Mouse (Mus musculus) mouse trophoblast stem cell (cell line): Measurements from ENCODE around the gene Rimbp3.
"Not testable (repeated sequence)": the region's sequence is repeated elsewhere in the genome, so short reads cannot be mapped to it uniquely, and the experiment has no call there.

Experiments used
- in situ Hi-C, 2 experiments: fragments of 300-500 bp; cut with MseI, MboI; formaldehyde crosslinking; loops; 2 replicates in 1 of 2; 3 replicates in 1 of 2; pipeline ENCODE4 v1.15.1; 2025

The Rimbp3 gene

DNA sequence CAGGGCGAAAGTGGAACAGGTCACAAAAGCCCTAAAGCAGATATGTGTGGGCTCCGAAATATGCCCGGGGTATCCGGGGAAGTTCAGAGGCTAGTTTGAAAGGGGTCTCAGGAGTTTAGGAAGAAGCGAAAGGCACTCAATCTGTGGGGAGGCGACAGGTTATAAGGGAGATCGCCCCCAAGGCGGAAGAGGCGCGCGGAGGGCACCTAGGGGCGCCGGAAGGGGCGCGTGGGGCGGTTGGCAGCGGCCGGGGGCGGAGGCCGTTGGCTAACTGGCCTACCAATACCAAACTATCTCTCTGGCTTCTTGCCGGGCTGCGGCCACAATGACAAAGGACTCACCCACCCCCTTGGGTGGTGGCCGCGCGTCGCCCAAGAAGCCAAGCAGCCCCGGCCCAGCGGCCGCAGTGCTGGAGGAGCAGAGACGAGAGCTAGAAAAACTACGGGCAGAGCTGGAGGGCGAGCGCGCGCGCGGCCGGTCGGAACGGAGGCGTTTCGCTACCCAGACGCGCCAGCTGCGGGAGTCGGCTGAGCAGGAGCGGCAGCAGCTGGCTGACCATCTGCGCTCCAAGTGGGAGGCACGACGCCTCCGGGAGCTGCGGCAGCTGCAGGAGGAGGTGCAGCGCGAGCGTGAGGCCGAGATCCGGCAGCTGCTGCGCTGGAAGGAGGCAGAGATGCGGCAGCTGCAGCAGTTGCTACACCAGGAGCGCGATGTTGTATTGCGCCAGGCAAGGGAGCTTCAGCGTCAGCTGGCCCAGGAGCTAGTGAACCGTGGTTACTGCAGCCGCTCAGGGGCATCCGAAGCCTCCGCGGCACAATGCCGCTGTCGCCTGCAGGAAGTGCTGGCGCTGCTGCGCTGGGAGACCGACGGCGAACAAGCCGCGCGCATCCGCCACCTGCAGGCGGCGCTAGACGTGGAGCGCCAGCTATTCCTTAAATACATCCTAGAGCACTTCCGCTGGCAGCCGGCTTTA is at the start of gene Rimbp3:
TSS of gene Rimbp3 (plus strand) at position 215 of the 973 bp plus-strand sequence.
- in situ Hi-C loops, result loop anchor here (5.0 kb wide), 2 partner anchors 59 to 64 kb away; no protein-coding TSS in a partner anchor

- in situ Hi-C loops, result not testable (repeated sequence)
Observed at GRCm38 (mm10) chr16:17165478-17165877, 42.9 kb upstream of the Rimbp3 start.

DNA sequence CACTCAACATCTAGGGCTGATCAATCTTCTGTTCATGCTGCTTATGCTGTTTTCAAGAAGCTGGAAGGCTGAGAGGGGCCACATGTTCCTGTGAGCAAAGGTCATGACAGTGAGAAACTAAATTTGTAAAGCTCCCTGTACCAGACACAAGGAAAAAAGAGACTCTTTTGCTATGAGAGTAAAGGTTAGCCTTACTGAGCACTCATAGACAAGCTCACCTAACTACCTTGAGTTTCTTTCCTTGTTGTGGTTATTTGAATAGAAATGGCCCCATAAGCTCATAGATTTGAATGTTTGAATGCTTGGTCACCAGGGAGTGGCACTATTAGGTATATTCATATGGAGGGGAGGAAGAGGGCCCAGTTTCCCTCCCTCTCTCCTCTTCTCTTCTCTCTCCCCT is 41.2 kb upstream of the Rimbp3 start:
- in situ Hi-C loops, result no loop called here

DNA sequence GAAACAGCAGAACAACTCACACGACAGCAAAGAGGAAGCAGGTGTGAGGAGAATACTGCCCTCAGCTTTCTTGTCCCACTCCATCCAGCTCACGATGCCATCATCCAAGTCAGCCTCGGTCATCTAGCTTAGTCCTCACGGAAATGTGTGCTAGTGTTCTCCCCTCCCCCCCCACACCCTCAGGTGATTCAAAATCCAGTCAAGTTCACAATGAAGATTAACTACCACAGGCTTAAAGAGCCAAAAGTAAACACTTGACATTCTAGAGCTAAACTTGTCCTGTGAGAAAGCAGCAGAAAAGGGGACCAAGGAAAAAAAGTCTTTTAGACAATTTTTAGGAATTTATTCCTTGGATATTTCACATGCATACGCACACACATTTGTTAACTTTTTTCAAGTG is 40.4 kb upstream of the Rimbp3 start:
- in situ Hi-C loops, result no loop called here

GRCm38 (mm10) chr16:17175765-17176164 is 32.6 kb upstream of the Rimbp3 start:
- in situ Hi-C loops, result no loop called here

DNA sequence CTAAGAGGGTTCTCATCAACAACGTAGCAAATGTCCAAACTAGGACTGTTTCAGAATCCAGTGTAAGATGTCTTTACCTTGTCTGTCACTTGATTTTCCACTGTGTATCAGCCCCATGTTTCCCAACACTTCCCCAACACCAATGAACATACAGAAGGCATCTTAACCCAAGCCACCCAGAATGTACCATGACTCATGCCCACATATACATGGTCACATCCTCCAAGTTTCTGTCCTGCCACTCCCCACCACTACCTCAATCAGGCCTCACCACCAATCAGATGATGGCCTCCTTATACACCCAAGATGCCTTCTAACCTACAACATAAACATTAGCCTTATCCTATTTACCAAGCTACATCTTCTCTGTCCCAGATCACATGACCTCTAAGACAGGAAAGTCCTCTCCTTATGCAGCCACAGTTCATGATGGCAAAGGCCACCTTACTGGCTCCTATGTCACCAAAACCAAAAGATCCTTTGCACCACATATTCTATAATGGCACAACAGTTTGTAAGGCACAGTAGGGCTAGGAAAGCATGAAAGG is 30.7 kb upstream of the Rimbp3 start:
- in situ Hi-C loops, result no loop called here

DNA sequence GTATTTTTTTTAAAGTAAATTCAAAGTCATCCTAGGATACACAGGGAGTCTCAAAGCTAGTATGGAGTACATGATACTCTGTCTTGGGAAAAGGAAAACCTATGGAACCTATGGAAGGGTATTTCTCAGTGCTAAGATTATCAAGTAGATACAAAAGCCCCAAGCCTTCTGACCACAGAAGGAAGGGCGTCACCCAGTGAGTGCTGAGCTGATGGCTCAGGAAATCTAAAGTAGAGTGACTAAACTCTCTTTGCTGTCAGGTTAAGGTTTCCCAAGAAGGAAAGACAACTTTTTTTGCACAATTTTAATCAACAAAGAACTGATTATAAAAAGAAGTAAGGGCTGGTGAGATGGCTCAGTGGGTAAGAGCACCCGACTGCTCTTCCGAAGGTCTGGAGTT is 28.7 kb upstream of the Rimbp3 start:
- in situ Hi-C loops, result no loop called here

GRCm38 (mm10) chr16:17181382-17181781 is 27.0 kb upstream of the Rimbp3 start:
- in situ Hi-C loops, result no loop called here

- in situ Hi-C loops, result no loop called here
Observed at GRCm38 (mm10) chr16:17182136-17182535, 26.3 kb upstream of the Rimbp3 start.

- in situ Hi-C loops, result no loop called here
Observed at GRCm38 (mm10) chr16:17183003-17183402, 25.4 kb upstream of the Rimbp3 start.

- in situ Hi-C loops, result no loop called here
Observed at GRCm38 (mm10) chr16:17185475-17185874, 22.9 kb upstream of the Rimbp3 start.

- in situ Hi-C loops, result no loop called here
Observed at GRCm38 (mm10) chr16:17193823-17194222, 14.6 kb upstream of the Rimbp3 start.

GRCm38 (mm10) chr16:17200121-17200952 is 8.1 kb upstream of the Rimbp3 start:
- in situ Hi-C loops, result no loop called here

DNA sequence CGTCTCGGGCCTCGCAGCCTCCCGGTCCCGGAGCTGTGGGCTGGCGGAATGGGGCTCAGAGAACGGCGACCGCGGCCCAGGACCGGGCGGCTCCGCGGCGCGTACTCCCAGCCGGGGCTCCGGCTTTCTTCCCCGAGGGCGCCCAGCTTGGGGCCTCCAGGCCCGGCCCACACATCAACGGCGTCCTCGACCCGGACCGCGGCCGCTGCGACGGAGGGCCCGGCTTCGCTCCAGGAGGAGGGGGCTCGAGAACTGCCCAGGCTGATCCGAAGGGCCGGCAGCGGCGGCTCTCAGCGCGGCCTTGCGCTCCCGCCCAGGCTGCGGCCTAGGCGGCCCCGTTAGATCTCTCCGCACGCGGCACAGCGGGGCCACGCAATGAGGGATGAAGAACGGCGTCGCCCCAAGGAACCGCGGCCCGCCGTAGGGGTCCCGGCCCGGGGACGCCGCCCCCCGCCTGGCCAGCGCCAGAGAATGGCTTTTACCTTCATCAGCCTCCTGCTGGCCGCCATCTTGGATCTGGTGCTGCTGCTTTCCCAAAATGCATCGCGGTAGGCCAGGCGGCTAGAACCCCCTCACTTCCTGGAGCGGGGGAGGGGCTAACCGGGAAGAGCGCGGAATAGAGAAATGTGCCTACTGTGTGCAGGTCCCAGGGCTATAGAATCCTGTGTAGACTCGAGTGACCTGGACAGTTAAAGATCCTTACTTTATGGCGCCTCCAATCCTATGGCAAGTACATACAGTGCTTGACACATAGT is 7.3 kb upstream of the Rimbp3 start:
- in situ Hi-C loops, result no loop called here

GRCm38 (mm10) chr16:17201977-17202376 is 6.4 kb upstream of the Rimbp3 start:
- in situ Hi-C loops, result no loop called here

- in situ Hi-C loops, result no loop called here
Observed at GRCm38 (mm10) chr16:17202549-17202948, 5.9 kb upstream of the Rimbp3 start, which contains the start of gene Ube2l3. TSS of gene Ube2l3 (minus strand) at chr16:17202649.

DNA sequence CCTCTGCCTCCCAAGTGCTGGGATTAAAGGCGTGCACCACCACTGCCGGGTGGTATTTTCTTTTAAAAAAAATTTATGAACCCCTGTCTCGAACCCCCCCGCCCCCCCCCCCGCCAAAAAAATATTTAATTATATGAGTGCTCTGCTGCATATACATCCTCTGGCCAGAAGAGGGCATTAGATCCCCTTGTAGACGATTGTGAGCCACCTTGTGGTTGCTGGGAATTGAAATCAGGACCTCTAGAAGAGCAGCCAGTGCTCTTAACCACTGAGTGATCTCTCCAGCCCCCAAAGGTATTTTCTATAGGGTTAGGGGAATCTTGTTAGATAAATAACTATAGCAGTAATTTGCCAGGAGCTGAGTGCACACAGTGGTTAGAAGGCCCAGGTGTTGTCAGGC is 3.4 kb upstream of the Rimbp3 start:
- in situ Hi-C loops, result loop anchor here (5.0 kb wide), 2 partner anchors 62 to 67 kb away; no protein-coding TSS in a partner anchor

GRCm38 (mm10) chr16:17209404-17209960 is 1.1 kb downstream of the Rimbp3 start:
- in situ Hi-C loops, result loop anchor here (5.0 kb wide), 2 partner anchors 58 to 63 kb away; no protein-coding TSS in a partner anchor

GRCm38 (mm10) chr16:17209981-17210838 is 1.8 kb downstream of the Rimbp3 start:
- in situ Hi-C loops, result loop anchor here (5.0 kb wide), 2 partner anchors 57 to 62 kb away; no protein-coding TSS in a partner anchor
